Mouse (Mus musculus) kidney, adult 2 months (tissue): ENCODE data around the gene Fam208b. TPM values are rescaled to one million over a fixed set of nuclear protein-coding genes. Genes with fewer than 3 reads are reported as not detected.
A peak's percentile ranks its signal among the peaks of the same experiment; 100 is the strongest.

Experiments
- DNase-seq: peaks from one replicate; pipeline ENCODE4 v3.0.0; 2021
- H3K27ac ChIP-seq: fragments of 200-500 bp; 2 replicates; pipeline ENCODE4 v1.5.1; 2012; ENCODE audit warnings: low read depth, low read length, control low read depth, inconsistent platforms; ENCODE audit not compliant: insufficient read depth
- H3K27me3 ChIP-seq: fragments of 200-500 bp; replicated peaks from 2 replicates; pipeline ENCODE4 v1.6.1; 2012; ENCODE audit warnings: mild to moderate bottlenecking, moderate library complexity, low read length, inconsistent platforms; ENCODE audit not compliant: control insufficient read depth, insufficient read depth
- H3K36me3 ChIP-seq: fragments of 200-500 bp; 2 replicates; pipeline ENCODE4 v1.6.1; 2012; ENCODE audit warnings: mild to moderate bottlenecking, moderate library complexity, low read length, inconsistent platforms; ENCODE audit not compliant: control insufficient read depth, insufficient read depth
- H3K4me1 ChIP-seq: fragments of 200-500 bp; 2 replicates; pipeline ENCODE4 v1.6.1; 2011; ENCODE audit warnings: low read length; ENCODE audit not compliant: control insufficient read depth, insufficient read depth
- H3K4me3 ChIP-seq: fragments of 200-500 bp; 2 replicates; pipeline ENCODE4 v1.5.1; 2011; ENCODE audit warnings: mild to moderate bottlenecking, low read depth, low read length, control low read depth; ENCODE audit not compliant: insufficient read depth
- CTCF ChIP-seq: fragments of 200-500 bp; conservative IDR thresholded peaks from 2 replicates; pipeline ENCODE4 v1.5.1; 2011; ENCODE audit warnings: low read depth, mild to moderate bottlenecking, control low read depth, low read length, moderate library complexity, mixed read lengths; ENCODE audit not compliant: insufficient read depth, insufficient read length
- POLR2A ChIP-seq: fragments of 200-500 bp; IDR thresholded peaks from one replicate; pipeline ENCODE4 v1.6.1; 2011; ENCODE audit warnings: low read depth, low read length, control low read depth
- WGBS: fragments of 180-500 bp; shearing (Covaris S2); methylation state at CpG from one replicate; pipeline ENCODE4 v1.1.7; 2018; 5-methylcytosine and 5-hydroxymethylcytosine counted together
- polyA plus RNA-seq: library from polyadenylated mRNA; depleted of rRNA; stranded (reverse); fragments of >200 nt; gene quantifications from 2 replicates; pipeline ENCODE4 v1.2.3, GENCODE M21; 2012

Gene Fam208b
- polyA plus RNA-seq, 1 experiment: 2.8 TPM

DNA sequence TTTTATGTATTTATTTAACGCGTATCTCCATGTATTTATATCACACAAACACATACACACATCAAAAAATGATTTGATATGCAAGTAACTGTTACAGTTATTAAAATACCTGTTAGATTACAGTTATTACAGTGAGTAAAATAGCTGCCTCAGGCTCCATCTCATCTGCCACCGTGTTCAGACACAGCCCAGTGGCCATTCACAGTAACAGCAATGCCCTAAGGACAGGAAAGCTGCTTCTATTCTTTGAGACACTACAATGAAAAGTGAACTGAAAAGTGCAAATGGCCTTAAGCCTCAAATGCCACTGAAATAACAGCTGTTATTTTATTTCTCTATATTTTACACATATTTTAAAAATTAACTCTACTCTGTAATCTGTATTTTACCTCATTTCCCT lies 20.1 kb downstream of the Fam208b start:
- Histone ChIP-seq H3K4me1 (no peaks in the 10 kb centered on the region), H3K27me3 (no peaks in the 10 kb centered on the region), H3K4me3 (no peak overlapping the region), H3K36me3 (peaks cover 3% of the 10 kb centered on the region), H3K27ac (no peak overlapping the region)
- no peak for DNase-seq
- TF ChIP-seq CTCF (peak; percentile 35; the same call in 1 of the 2 replicates), POLR2A (no peak)
- 80% methylated on average over 3 of the region's 3 CpGs for WGBS

- peaks cover 11% of the 10 kb centered on the region for H3K36me3 ChIP-seq
- WGBS: 81% methylated on average over 2 of the region's 2 CpGs
- no peaks in the 10 kb centered on the region for H3K27me3 ChIP-seq
Observed at GRCm38 (mm10) chr13:3563953-3564352, 47.0 kb downstream of the Fam208b start.

DNA sequence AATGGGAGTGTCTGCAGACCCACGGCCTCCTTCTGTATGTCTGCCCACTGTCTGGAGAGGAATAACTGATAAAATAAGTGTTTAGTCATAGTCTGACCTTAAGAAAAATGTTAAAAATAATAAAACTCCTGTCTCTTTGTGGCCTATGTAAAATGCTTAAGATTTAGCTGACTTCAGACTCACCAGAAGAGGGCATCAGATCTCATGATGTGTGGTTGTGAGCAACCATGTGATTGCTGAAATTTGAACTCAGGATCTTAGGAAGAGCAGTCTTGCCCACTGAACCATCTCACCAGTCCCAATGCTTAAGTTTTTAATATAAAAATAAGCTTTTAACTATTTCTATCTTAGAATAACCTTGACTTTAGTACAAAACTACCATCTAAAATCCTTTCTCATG lies 47.8 kb downstream of the Fam208b start:
- no peak for TF ChIP-seq POLR2A
- no peak for TF ChIP-seq CTCF
- Histone ChIP-seq H3K4me3 (no peak overlapping the region), H3K27me3 (no peaks in the 10 kb centered on the region), H3K36me3 (peaks cover 11% of the 10 kb centered on the region), H3K4me1 (peaks cover 4% of the 10 kb centered on the region; the same call in 1 of the 2 replicates), H3K27ac (no peak overlapping the region)
- DNase-seq: no peak
- WGBS: 89% methylated on average over 1 of the region's 1 CpGs

More at GRCm38 (mm10) chr13:3563953-3564352, 47.0 kb downstream of the Fam208b start:
- Histone ChIP-seq H3K4me3 (no peak overlapping the region), H3K27ac (no peak overlapping the region), H3K4me1 (peaks cover 4% of the 10 kb centered on the region; the same call in 1 of the 2 replicates)
- TF ChIP-seq CTCF: no peak
- no peak for TF ChIP-seq POLR2A
- no peak for DNase-seq

- no peak overlapping the region for H3K27ac ChIP-seq
- H3K4me1 ChIP-seq: peaks cover 10% of the 10 kb centered on the region; the same call in 1 of the 2 replicates
- H3K27me3 ChIP-seq: no peaks in the 10 kb centered on the region
- TF ChIP-seq POLR2A (no peak), CTCF (no peak)
- H3K36me3 ChIP-seq: no peaks in the 10 kb centered on the region; the same call in 1 of the 2 replicates
- 69% methylated on average over 6 of the region's 6 CpGs for WGBS
- no peak for DNase-seq
- no peak overlapping the region for H3K4me3 ChIP-seq
Observed at GRCm38 (mm10) chr13:3547856-3548255, 63.1 kb downstream of the Fam208b start.

- Histone ChIP-seq H3K36me3 (no peaks in the 10 kb centered on the region; the same call in 1 of the 2 replicates), H3K27me3 (no peaks in the 10 kb centered on the region), H3K4me3 (no peak overlapping the region), H3K4me1 (peaks cover 10% of the 10 kb centered on the region; the same call in 1 of the 2 replicates), H3K27ac (no peak overlapping the region)
- WGBS: 49% methylated on average over 3 of the region's 3 CpGs
- no peak for DNase-seq
- TF ChIP-seq CTCF: no peak
- TF ChIP-seq POLR2A: no peak
Observed at GRCm38 (mm10) chr13:3547410-3547809, 63.5 kb downstream of the Fam208b start.

- Histone ChIP-seq H3K36me3 (no peaks in the 10 kb centered on the region), H3K4me1 (peaks cover 20% of the 10 kb centered on the region; the same call in 1 of the 2 replicates), H3K27me3 (no peaks in the 10 kb centered on the region), H3K4me3 (no peak overlapping the region), H3K27ac (no peak overlapping the region)
- no peak for TF ChIP-seq CTCF
- TF ChIP-seq POLR2A: no peak
- DNase-seq: no peak
- 41% methylated on average over 5 of the region's 5 CpGs for WGBS
Observed at GRCm38 (mm10) chr13:3544925-3545324, 66.0 kb downstream of the Fam208b start.

DNA sequence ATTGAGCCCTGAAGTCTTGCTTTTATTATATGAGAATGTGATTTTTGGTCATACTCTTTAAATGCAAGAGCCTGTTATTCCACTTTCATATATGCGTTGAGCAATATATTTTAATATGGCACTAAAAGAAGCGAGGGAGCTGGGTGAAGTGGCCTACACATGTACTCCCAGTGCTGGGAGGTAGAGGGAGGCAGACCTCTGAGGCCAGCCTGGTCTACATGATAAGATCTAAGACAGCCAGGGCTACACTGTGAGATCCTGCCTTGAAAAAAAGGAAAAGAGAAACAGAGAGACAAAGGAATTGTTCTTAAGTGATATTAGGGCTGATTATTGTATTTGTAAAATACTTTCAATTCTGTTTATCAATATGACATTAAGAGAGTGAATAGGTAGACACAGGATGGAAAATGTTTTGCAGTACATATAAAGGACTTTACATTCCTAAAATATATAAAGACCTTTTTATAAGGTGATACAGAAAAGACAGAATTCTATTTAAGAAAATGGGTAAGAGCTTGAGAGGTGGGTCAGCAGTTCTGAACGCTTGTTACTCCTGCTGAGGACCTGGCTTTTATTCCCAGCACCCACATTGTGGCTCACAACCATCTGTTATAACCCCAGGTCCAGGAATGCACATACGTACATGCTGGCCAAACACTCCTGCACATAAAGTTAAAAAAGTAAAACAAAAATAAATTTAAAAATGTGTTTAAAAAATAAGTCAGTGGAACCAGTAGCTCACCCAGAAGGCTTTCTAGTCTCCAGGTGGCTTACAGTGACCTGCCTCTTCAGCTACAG lies 66.6 kb downstream of the Fam208b start:
- DNase-seq: no peak
- H3K4me3 ChIP-seq: no peak overlapping the region
- TF ChIP-seq POLR2A (no peak), CTCF (no peak)
- peaks cover 23% of the 10 kb centered on the region; the same call in 1 of the 2 replicates for H3K4me1 ChIP-seq
- 88% methylated on average over 4 of the region's 4 CpGs for WGBS
- no peaks in the 10 kb centered on the region for H3K27me3 ChIP-seq
- no peak overlapping the region for H3K27ac ChIP-seq
- no peaks in the 10 kb centered on the region for H3K36me3 ChIP-seq
